Mouse (Mus musculus) layer of hippocampus, adult 9-11 months (tissue): Measurements from ENCODE around the gene Gosr2.

ENCODE experiments used
- DNase-seq: peaks from one replicate; pipeline ENCODE4 v3.0.0; 2022

Gosr2 gene

GRCm38 (mm10) chr11:103697565-103698176 lies at the start of gene Gosr2:
Gosr2 (minus strand) TSS chr11:103697898.
- DNase-seq = peak; percentile 91

- DNase-seq = no peak
Measured at GRCm38 (mm10) chr11:103735046-103735781, 37.5 kb upstream of the Gosr2 start.

- DNase-seq = no peak
Measured at GRCm38 (mm10) chr11:103734411-103735045, 36.8 kb upstream of the Gosr2 start.

DNA sequence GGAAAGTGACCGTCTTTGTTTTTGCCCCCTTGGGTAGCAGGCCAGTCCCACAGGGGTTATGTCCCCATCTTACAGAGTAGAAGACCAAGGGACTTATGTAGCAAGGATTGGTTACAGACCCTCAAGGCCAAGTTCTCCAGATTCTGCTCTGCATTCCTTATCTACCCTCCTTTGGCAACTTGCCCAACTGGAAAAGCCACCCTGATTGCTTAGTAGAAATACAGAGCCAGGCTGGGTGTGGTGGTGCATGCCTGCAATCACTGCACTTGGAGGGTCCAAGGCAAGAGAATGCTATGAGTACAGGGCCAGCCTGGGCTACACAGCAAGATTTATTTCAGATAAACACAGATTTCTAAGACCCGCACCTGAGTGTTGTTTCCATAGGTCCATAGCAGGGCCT lies 36.3 kb upstream of the Gosr2 start:
- DNase-seq = no peak

DNA sequence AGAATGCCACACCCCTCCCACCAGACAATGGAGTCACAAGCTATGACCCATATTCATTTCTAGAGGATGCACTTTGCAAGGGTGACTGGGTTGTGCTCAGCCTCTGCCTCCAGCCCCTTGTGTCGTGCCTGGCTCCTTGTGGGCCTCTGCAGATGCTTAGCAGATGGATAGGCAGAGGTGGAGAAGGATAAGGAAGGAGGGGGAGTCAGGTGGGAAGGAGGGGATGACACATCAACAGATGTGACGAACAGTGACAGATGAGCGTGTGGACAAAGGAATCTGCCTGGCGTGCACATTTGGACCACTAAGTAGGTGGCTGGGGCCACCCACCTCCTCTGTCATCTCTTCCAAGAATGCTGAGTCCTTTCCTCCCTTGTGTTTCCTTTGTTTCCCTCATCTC lies 35.4 kb upstream of the Gosr2 start:
- no peak for DNase-seq

GRCm38 (mm10) chr11:103732306-103732705 lies 34.6 kb upstream of the Gosr2 start:
- no peak for DNase-seq

GRCm38 (mm10) chr11:103731594-103731993 lies 33.9 kb upstream of the Gosr2 start:
- no peak for DNase-seq

DNA sequence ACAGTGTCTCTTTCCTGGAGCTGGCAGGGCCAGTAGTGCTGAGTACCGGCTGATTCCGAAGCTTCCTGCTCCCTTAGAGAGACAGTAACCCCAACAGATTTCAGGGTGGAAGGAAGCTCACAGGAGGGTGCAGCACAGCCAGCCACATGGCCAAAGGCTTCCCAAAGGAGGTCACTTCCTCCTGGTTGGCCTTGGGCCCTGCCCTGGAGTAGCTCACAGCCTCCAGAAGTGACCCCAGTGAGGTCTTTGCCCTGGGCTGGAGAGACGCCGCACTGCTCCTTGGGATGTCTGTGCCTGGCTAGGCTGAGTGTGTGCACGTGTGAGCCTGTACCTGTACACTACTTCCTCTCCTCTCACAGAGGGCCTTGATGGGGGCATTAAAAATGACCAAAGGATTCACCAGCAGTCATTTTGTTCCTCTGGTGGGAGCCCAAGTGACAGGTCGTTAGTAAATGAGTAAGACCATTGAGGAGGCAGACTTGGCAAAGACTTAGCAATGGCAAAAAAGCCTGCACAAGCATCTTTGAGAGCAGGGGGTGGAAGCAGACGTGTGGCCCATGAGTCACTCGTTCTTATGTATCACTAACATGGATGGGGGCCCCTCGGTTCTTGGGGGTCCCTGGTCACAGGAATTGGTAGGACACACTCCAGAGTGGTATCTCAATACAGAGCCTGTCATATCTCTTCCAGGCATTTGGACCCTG lies 31.7 kb upstream of the Gosr2 start:
- no peak for DNase-seq

- DNase-seq = no peak
Measured at GRCm38 (mm10) chr11:103724331-103724771, 26.7 kb upstream of the Gosr2 start.

- DNase-seq = no peak
Measured at GRCm38 (mm10) chr11:103722040-103722481, 24.4 kb upstream of the Gosr2 start.

DNA sequence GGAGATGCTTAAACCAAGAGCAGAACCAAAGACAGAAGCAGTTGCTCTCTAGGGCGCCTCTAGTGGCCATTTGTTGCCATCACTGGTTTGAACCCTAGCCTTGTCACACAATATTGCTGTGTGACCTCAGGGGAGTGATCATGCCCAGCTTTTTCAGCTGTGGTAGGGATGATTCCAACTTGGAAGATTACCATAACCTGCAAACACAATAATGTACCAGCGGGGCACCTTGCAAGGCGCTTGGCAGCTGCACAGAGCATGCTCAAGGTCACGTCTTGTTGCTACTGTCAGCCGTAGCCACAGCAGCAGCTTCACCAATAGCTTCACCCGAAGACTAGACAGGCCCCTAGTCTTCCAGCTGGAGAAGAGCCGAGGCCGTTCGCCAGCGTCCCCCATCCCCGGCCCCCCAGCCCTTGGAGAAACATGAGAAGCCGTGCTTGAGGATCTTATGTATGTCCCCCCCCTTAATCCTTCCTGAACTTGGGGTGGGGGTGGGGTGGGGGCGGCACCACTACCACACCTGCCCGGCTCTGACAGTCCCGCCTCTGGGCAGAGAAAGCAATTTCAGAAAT lies 23.9 kb upstream of the Gosr2 start:
- no peak for DNase-seq

DNA sequence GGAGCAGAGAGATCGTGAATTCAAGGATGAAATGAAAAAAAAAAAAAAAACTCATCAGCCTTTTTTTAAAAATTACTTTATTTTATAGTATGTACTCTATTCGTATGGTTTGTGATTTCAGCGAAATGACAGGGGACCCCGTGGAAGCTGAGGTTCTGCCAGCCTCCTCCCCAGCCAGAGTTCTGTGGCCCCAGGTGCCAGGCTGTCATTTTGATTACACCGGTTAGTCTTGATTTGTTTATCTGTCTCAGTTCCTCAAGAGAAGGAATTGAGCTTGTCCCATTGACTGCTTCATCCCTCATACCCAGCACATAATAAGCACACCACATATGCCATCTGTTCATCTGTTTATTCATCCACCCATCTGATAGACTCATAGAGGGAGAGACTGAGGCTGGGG lies 21.7 kb upstream of the Gosr2 start:
- no peak for DNase-seq

DNA sequence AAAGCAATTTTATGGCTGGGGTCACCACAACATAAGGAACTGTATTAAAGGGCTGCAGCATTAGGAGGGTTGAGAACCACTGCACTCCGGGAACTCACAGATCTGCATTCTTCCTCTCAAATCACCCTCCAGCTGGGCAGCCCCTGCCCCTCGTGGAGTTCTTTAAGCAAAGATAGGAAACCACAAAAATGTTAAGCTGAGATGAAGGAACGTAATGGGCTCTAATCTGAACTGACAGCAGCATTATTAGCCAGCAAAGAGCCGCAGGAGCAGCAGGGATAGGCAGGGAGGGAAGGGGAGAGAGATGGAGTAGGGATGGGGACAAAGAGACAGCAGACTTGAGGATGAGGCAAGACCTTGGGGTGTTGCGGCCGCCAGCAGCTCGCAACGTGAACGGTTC lies 19.3 kb upstream of the Gosr2 start:
- DNase-seq = no peak

- no peak for DNase-seq
Measured at GRCm38 (mm10) chr11:103714074-103714473, 16.4 kb upstream of the Gosr2 start.

DNA sequence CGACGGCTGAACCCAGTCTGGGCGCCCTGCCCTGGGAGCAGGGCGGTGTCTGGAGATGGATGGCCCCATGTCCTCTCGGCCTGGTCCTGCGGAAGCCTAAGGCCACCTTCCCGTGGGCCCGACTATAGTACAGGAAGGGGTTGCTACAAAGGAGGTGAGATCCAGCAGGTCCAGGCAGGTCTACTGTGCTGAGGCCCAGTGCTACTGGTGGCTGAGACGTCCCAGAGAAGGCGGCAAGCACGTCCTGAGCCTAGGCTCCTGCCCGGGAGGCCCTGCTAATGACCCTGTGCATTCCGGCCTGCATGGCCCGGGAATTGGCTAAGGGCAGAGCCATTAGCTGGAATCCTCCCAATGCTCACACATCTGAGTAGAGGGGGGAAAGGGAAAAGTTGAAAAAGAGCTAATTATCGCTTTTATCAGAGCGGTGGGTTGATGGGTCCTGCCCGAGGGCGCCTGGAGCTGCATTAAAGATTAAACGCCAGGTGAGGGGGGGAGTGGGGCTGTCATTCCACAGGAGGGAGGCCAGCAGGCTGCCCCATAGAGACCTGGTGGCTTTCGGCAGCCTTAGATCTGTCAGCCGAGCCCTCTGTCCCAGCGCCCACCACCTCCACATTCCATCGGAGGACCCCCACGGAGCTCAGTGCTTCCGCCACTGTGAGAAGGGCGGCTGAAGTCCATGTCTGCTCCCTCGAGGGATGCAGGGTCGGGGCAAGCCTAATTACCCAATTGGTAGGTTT lies 14.3 kb upstream of the Gosr2 start:
- DNase-seq = no peak

- no peak for DNase-seq
Measured at GRCm38 (mm10) chr11:103709982-103710381, 12.3 kb upstream of the Gosr2 start.

DNA sequence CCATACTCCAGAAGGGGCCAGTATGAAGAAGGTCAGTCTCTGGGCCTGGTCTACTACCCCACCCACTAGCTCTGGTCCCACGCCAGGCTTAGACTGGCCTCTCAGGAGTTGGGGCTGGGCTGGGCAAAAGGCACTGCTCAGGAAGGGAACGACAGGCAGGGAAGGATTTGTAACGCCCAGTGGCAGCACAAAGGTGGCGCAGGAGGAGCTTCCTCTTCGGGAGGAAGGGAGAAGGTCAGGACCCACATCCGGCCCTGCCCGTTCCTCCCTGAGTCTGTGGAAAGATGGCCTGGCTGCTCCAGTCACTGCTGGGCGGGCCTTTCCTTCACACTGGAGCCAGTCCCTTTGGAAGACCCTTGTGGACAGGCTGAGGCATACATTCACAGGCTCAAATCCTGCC lies 9.3 kb upstream of the Gosr2 start:
- no peak for DNase-seq

- no peak for DNase-seq
Measured at GRCm38 (mm10) chr11:103698226-103698625, 528 bp upstream of the Gosr2 start.

- DNase-seq = peak; percentile 18
Measured at GRCm38 (mm10) chr11:103696851-103697564, 690 bp downstream of the Gosr2 start.

GRCm38 (mm10) chr11:103693241-103693640 lies 4.5 kb downstream of the Gosr2 start:
- no peak for DNase-seq

GRCm38 (mm10) chr11:103691036-103691435 lies 6.7 kb downstream of the Gosr2 start:
- no peak for DNase-seq

DNA sequence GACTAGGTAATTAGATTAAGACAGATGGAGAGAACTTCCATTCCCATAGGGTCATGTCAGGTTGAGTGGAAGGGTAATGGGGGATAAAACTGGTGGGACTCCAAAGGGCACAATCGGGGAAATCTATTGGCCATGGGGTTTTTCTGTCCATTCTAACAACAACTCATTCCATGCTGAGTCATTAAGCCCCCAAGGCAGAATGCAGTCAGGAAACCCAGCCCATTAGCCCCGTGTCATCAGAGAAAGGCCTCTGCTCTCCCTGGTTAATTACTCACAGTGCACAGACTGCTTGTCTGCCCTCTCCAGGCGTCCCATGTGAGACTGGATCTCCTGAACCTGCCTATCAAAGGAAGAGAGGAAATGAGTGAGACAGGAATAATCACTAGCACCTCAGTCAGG lies 8.7 kb downstream of the Gosr2 start:
- DNase-seq = no peak
